Mouse (Mus musculus) olfactory bulb, adult 2 months (tissue): ENCODE measurements at regions not wholly inside any gene's neighbourhood (a gene's known extent, or its start where the extent isn't known, plus 50 kb on each side); places are given as distances from the start of the nearest gene placed in this dataset.

ENCODE experiments used
- CTCF ChIP-seq: fragments of 200-500 bp; IDR thresholded peaks from 2 replicates; pipeline ENCODE4 v1.5.1; 2012; ENCODE audit warnings: low read depth, mild to moderate bottlenecking, low read length, moderate library complexity; ENCODE audit not compliant: insufficient read depth
- POLR2A ChIP-seq: fragments of 200-500 bp; IDR thresholded peaks from 2 replicates; pipeline ENCODE4 v1.6.1; 2012; ENCODE audit warnings: mild to moderate bottlenecking, low read depth, low read length, moderate library complexity; ENCODE audit not compliant: insufficient read depth

GRCm38 (mm10) chr9:120712987-120713386 is 141.7 kb downstream of the Rpl14 start:
- TF ChIP-seq CTCF (no peak), POLR2A (no peak)
